Mouse (Mus musculus): ENCODE measurements around the gene Cntn1. TPM values are rescaled to one million over a fixed set of nuclear protein-coding genes. Genes with fewer than 3 reads are reported as not detected.

Gene Cntn1
- polyA plus RNA-seq, 1 experiment: 0.76 TPM

DNA sequence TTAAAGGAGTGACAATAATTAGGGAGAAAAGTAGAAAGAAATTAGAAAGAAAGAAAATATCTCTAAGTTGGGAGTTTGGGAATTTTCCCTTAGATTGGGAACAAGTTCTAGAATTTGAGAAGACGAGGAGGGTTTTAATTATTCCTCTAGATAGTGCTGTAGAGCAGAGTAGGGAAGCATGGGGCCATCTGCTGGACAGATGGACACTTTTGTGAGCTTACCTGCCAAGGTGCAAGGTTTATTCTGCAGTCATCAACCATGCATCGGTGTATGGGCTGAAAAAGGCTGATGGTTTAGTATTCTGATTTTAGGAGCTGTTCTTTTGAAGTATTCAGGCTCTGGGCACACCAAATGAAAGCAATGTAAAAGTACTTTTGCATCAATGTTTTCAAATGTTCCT, 124.8 kb downstream of the Cntn1 start:
- no peaks in the 10 kb centered on the region for H3K4me1 ChIP-seq (ENCODE audit: control insufficient read depth, insufficient read depth, low read length)
- H3K27ac ChIP-seq (ENCODE audit: insufficient read depth, low read length): no peak overlapping the region
- no peak for TF ChIP-seq POLR2A (IDR thresholded peaks at IDR 0.05; ENCODE audit: insufficient read depth, low read length)
- TF ChIP-seq EP300 (IDR thresholded peaks at IDR 0.05; ENCODE audit: insufficient read depth, low read depth, low read length): no peak
- TF ChIP-seq CTCF (IDR thresholded peaks at IDR 0.05; ENCODE audit: low read depth, low read length): no peak
- no peaks in the 10 kb centered on the region for H3K9me3 ChIP-seq (replicated peaks; ENCODE audit: control insufficient read depth, insufficient read depth, low read length, poor library complexity, severe bottlenecking)
- no peak overlapping the region for H3K9ac ChIP-seq (ENCODE audit: low read depth, poor library complexity, severe bottlenecking)
- no peaks in the 10 kb centered on the region for H3K36me3 ChIP-seq (ENCODE audit: control insufficient read depth, insufficient read depth, low read length, poor library complexity, severe bottlenecking)
- no peaks in the 10 kb centered on the region for H3K27me3 ChIP-seq (ENCODE audit: control insufficient read depth, insufficient read depth, low read length, poor library complexity, severe bottlenecking)
- H3K4me3 ChIP-seq (ENCODE audit: low read depth, low read length): no peak overlapping the region

GRCm38 (mm10) chr15:92177413-92177812, 126.4 kb downstream of the Cntn1 start:
- no peaks in the 10 kb centered on the region for H3K27me3 ChIP-seq (ENCODE audit: control insufficient read depth, insufficient read depth, low read length, poor library complexity, severe bottlenecking)
- no peak overlapping the region for H3K9ac ChIP-seq (ENCODE audit: low read depth, poor library complexity, severe bottlenecking)
- H3K4me1 ChIP-seq (ENCODE audit: control insufficient read depth, insufficient read depth, low read length): no peaks in the 10 kb centered on the region
- no peak overlapping the region for H3K27ac ChIP-seq (ENCODE audit: insufficient read depth, low read length)
- no peak for TF ChIP-seq CTCF (IDR thresholded peaks at IDR 0.05; ENCODE audit: low read depth, low read length)
- no peak for TF ChIP-seq EP300 (IDR thresholded peaks at IDR 0.05; ENCODE audit: insufficient read depth, low read depth, low read length)
- no peak for TF ChIP-seq POLR2A (IDR thresholded peaks at IDR 0.05; ENCODE audit: insufficient read depth, low read length)
- H3K9me3 ChIP-seq (replicated peaks; ENCODE audit: control insufficient read depth, insufficient read depth, low read length, poor library complexity, severe bottlenecking): no peaks in the 10 kb centered on the region
- H3K4me3 ChIP-seq (ENCODE audit: low read depth, low read length): no peak overlapping the region
- no peaks in the 10 kb centered on the region for H3K36me3 ChIP-seq (ENCODE audit: control insufficient read depth, insufficient read depth, low read length, poor library complexity, severe bottlenecking)

DNA sequence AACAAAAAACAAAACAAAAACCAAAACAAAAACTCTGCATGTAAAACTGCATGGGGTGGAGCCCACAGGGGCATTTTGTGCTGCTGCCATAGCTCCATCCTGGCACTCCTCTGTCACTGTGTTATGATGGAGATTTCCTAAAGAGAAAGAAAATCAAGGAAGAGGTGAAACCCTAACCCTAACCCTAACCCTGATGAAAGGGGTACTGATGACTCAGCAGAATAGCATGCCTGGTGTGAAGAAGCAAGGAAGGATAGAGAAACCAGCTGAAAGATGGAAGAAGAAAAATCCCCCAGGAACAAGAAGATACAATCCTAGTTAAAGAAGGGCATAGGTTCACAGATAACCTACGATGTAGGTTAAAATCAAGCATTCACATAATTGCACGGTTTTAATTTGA, 134.5 kb downstream of the Cntn1 start:
- Histone ChIP-seq H3K4me3 (ENCODE audit: low read depth, low read length) (no peak overlapping the region), H3K9ac (ENCODE audit: low read depth, poor library complexity, severe bottlenecking) (no peak overlapping the region), H3K27me3 (ENCODE audit: control insufficient read depth, insufficient read depth, low read length, poor library complexity, severe bottlenecking) (no peaks in the 10 kb centered on the region), H3K9me3 (replicated peaks; ENCODE audit: control insufficient read depth, insufficient read depth, low read length, poor library complexity, severe bottlenecking) (no peaks in the 10 kb centered on the region), H3K27ac (ENCODE audit: insufficient read depth, low read length) (no peak overlapping the region), H3K4me1 (ENCODE audit: control insufficient read depth, insufficient read depth, low read length) (no peaks in the 10 kb centered on the region), H3K36me3 (ENCODE audit: control insufficient read depth, insufficient read depth, low read length, poor library complexity, severe bottlenecking) (no peaks in the 10 kb centered on the region)
- TF ChIP-seq EP300 (IDR thresholded peaks at IDR 0.05; ENCODE audit: insufficient read depth, low read depth, low read length): no peak
- TF ChIP-seq POLR2A (IDR thresholded peaks at IDR 0.05; ENCODE audit: insufficient read depth, low read length): no peak

GRCm38 (mm10) chr15:92190000-92190399, 139.0 kb downstream of the Cntn1 start:
- H3K27ac ChIP-seq (ENCODE audit: insufficient read depth, low read length): no peak overlapping the region
- no peak overlapping the region for H3K4me3 ChIP-seq (ENCODE audit: low read depth, low read length)
- no peaks in the 10 kb centered on the region for H3K36me3 ChIP-seq (ENCODE audit: control insufficient read depth, insufficient read depth, low read length, poor library complexity, severe bottlenecking)
- H3K27me3 ChIP-seq (ENCODE audit: control insufficient read depth, insufficient read depth, low read length, poor library complexity, severe bottlenecking): no peaks in the 10 kb centered on the region
- no peak overlapping the region for H3K9ac ChIP-seq (ENCODE audit: low read depth, poor library complexity, severe bottlenecking)
- no peaks in the 10 kb centered on the region for H3K4me1 ChIP-seq (ENCODE audit: control insufficient read depth, insufficient read depth, low read length)
- TF ChIP-seq EP300 (IDR thresholded peaks at IDR 0.05; ENCODE audit: insufficient read depth, low read depth, low read length): no peak
- no peak for TF ChIP-seq POLR2A (IDR thresholded peaks at IDR 0.05; ENCODE audit: insufficient read depth, low read length)
- no peak for TF ChIP-seq CTCF (IDR thresholded peaks at IDR 0.05; ENCODE audit: low read depth, low read length)
- no peaks in the 10 kb centered on the region for H3K9me3 ChIP-seq (replicated peaks; ENCODE audit: control insufficient read depth, insufficient read depth, low read length, poor library complexity, severe bottlenecking)

GRCm38 (mm10) chr15:92200326-92200985, 149.5 kb downstream of the Cntn1 start:
- H3K4me3 ChIP-seq (ENCODE audit: low read depth, low read length): no peak overlapping the region
- H3K27ac ChIP-seq (ENCODE audit: insufficient read depth, low read length): no peak overlapping the region
- no peak for TF ChIP-seq EP300 (IDR thresholded peaks at IDR 0.05; ENCODE audit: insufficient read depth, low read depth, low read length)
- TF ChIP-seq CTCF (IDR thresholded peaks at IDR 0.05; ENCODE audit: low read depth, low read length): no peak
- no peak for TF ChIP-seq POLR2A (IDR thresholded peaks at IDR 0.05; ENCODE audit: insufficient read depth, low read length)
- H3K9me3 ChIP-seq (replicated peaks; ENCODE audit: control insufficient read depth, insufficient read depth, low read length, poor library complexity, severe bottlenecking): no peaks in the 10 kb centered on the region
- H3K27me3 ChIP-seq (ENCODE audit: control insufficient read depth, insufficient read depth, low read length, poor library complexity, severe bottlenecking): no peaks in the 10 kb centered on the region
- no peak overlapping the region for H3K9ac ChIP-seq (ENCODE audit: low read depth, poor library complexity, severe bottlenecking)
- no peaks in the 10 kb centered on the region for H3K36me3 ChIP-seq (ENCODE audit: control insufficient read depth, insufficient read depth, low read length, poor library complexity, severe bottlenecking)
- no peaks in the 10 kb centered on the region for H3K4me1 ChIP-seq (ENCODE audit: control insufficient read depth, insufficient read depth, low read length)

DNA sequence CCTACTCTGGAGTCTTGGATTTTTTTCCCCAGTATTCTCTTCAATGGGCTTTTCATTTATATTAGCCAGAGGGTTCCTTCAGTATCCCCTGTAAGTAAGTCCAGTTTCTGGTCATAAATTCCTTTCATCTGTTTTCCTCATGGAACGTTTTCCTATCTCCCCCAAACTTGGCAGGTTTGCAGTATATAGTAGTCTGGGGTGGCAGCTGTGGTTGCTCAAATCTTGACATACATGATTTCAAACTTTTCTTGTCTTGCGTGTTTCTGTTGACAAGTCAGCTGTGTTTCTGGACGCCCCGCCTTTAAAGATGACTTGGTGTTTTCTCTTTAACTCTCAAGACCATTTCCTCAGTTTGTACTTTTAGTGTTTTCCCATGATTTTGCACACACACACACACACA, 155.7 kb downstream of the Cntn1 start:
- no peaks in the 10 kb centered on the region for H3K4me1 ChIP-seq (ENCODE audit: control insufficient read depth, insufficient read depth, low read length)
- no peak overlapping the region for H3K9ac ChIP-seq (ENCODE audit: low read depth, poor library complexity, severe bottlenecking)
- no peaks in the 10 kb centered on the region; the same call in 1 of the 2 replicates for H3K9me3 ChIP-seq (replicated peaks; ENCODE audit: control insufficient read depth, insufficient read depth, low read length, poor library complexity, severe bottlenecking)
- no peak overlapping the region for H3K27ac ChIP-seq (ENCODE audit: insufficient read depth, low read length)
- H3K4me3 ChIP-seq (ENCODE audit: low read depth, low read length): no peak overlapping the region
- no peak for TF ChIP-seq EP300 (IDR thresholded peaks at IDR 0.05; ENCODE audit: insufficient read depth, low read depth, low read length)
- no peak for TF ChIP-seq POLR2A (IDR thresholded peaks at IDR 0.05; ENCODE audit: insufficient read depth, low read length)
- no peak for TF ChIP-seq CTCF (IDR thresholded peaks at IDR 0.05; ENCODE audit: low read depth, low read length)
- no peaks in the 10 kb centered on the region for H3K27me3 ChIP-seq (ENCODE audit: control insufficient read depth, insufficient read depth, low read length, poor library complexity, severe bottlenecking)
- no peaks in the 10 kb centered on the region for H3K36me3 ChIP-seq (ENCODE audit: control insufficient read depth, insufficient read depth, low read length, poor library complexity, severe bottlenecking)
